12 mouse cellular contexts compared by ENCODE assay signal in the genomic region with DNA sequence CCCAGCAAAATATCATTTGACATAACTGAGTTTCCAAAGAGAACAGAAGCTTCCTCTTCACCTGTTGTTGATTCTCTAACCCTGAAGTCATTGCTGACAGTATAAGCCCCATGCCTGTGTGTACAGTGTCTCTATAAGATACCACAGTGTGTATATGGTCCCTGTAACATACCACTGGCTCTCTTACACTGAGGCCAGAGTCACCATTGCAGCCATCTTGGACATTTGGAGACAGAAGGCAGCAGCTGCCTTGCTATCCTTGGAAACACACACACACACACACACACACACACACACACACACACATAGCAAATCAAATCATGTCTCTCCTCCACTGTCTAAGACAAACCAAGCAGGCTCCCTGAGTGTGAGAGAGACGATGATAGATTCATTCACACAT.
"Had no signal": no experiment of that assay in that cellular context is flagged by ENCODE, and none has a peak within 500 bp of the region (broad histone marks: within the 10 kb centered on the region; RNA-seq: fewer than 3 reads in every experiment).

No protein-coding gene starts in this region.

- H3K4me1 ChIP-seq: intestine, embryonic 15.5 days had no signal

- H3K4me3 ChIP-seq: intestine, embryonic 15.5 days; left cerebral cortex, adult 2 months; midbrain, embryonic 13.5 days had no signal

- H3K27ac ChIP-seq: intestine, embryonic 15.5 days; left cerebral cortex, adult 2 months; liver, embryonic 14.5 days; midbrain, embryonic 13.5 days had no signal

- ATAC-seq: intestine, embryonic 15.5 days; midbrain, embryonic 13.5 days had no signal

- H3K27me3 ChIP-seq: intestine, embryonic 15.5 days; midbrain, embryonic 13.5 days had no signal

- DNase-seq: kidney, adult 18-20 months; kidney, postnatal 10 days; kidney, postnatal 4 days; lung, adult 18-20 months; lung, postnatal 36 days; spleen, adult 18-20 months; thymus, adult 2 months; thymus, postnatal 25 days had no signal

- H3K36me3 ChIP-seq: intestine, embryonic 15.5 days; midbrain, embryonic 13.5 days had no signal

- H3K9ac ChIP-seq: intestine, embryonic 15.5 days; liver, embryonic 14.5 days; midbrain, embryonic 13.5 days had no signal

- H3K4me2 ChIP-seq: intestine, embryonic 15.5 days; midbrain, embryonic 13.5 days had no signal

- H3K9me3 ChIP-seq: intestine, embryonic 15.5 days; midbrain, embryonic 13.5 days had no signal
